Mouse (Mus musculus) cerebellum, adult 2 months (tissue): ENCODE data around the gene St3gal2.

Experiments
- CTCF ChIP-seq: fragments of 200-500 bp; IDR thresholded peaks from 2 replicates; pipeline ENCODE4 v1.5.1; 2011; ENCODE audit warnings: low read depth, mild to moderate bottlenecking, control low read depth, low read length, moderate library complexity, borderline replicate concordance; ENCODE audit not compliant: insufficient read depth
- POLR2A ChIP-seq: fragments of 200-500 bp; IDR thresholded peaks from 2 replicates; pipeline ENCODE4 v1.6.1; 2011; ENCODE audit warnings: low read length, control low read depth, borderline replicate concordance; ENCODE audit not compliant: insufficient read depth

GRCm38 (mm10) chr8:110911576-110912570 is 7.8 kb upstream of the St3gal2 start:
- TF ChIP-seq POLR2A (no peak), CTCF (no peak)
